Mouse (Mus musculus) CH12.LX (cell line): Measurements from ENCODE around the gene Asic2. TPM values are rescaled to one million over a fixed set of nuclear protein-coding genes. Genes with fewer than 3 reads are reported as not detected.

Experiments
- DNase-seq: peaks from one replicate; pipeline ENCODE4 v3.0.0-alpha.2; 2013; ENCODE audit errors: extremely low read depth
- H3K27ac ChIP-seq: 2 replicates; pipeline ENCODE4 v1.5.1; 2012; ENCODE audit warnings: low read depth, mild to moderate bottlenecking, control low read depth, moderate library complexity; ENCODE audit not compliant: insufficient read depth
- H3K27me3 ChIP-seq: replicated peaks from 2 replicates; pipeline ENCODE3; 2012; ENCODE audit warnings: inconsistent platforms
- H3K36me3 ChIP-seq, 2 experiments: replicated peaks in 1 of 2; 2 replicates each; pipeline versions ENCODE3 to v1.6.1; 2012; ENCODE audit warnings: inconsistent platforms in 1 of 2, low read length in 1 of 2, mild to moderate bottlenecking in 1 of 2, mixed read lengths in 1 of 2, moderate library complexity in 1 of 2; ENCODE audit not compliant: control insufficient read depth in 1 of 2, insufficient read depth in 1 of 2
- H3K4me1 ChIP-seq, 2 experiments: 2 replicates each; pipeline ENCODE4 v1.6.1; 2012; ENCODE audit warnings: inconsistent platforms in 1 of 2, moderate library complexity in 1 of 2; ENCODE audit not compliant: insufficient read depth in 2 of 2, control insufficient read depth in 1 of 2
- H3K4me2 ChIP-seq: 2 replicates; pipeline ENCODE4 v1.6.1; 2012; ENCODE audit warnings: low read depth, mild to moderate bottlenecking, control low read depth; ENCODE audit not compliant: poor library complexity, insufficient read depth, severe bottlenecking
- H3K4me3 ChIP-seq, 3 experiments: fragments of 150-350 bp in 1 of 3; sonication (generic) in 1 of 3; replicated peaks in 1 of 3; 2 replicates each; pipeline versions ENCODE3 to v1.5.1; 2011 to 2012; ENCODE audit warnings: low read depth in 2 of 3, low read length in 2 of 3, mild to moderate bottlenecking in 2 of 3, moderate library complexity in 2 of 3, control low read depth in 1 of 3, improper control_type of control experiment in 1 of 3, inconsistent platforms in 1 of 3, mixed read lengths in 1 of 3; ENCODE audit not compliant: poor library complexity in 1 of 3
- H3K79me2 ChIP-seq: replicated peaks from 2 replicates; pipeline ENCODE4 v1.6.1; 2012; ENCODE audit warnings: mild to moderate bottlenecking, moderate library complexity; ENCODE audit not compliant: control insufficient read depth, poor library complexity, insufficient read depth, severe bottlenecking; ENCODE audit errors: extremely low read depth
- H3K9ac ChIP-seq: 2 replicates; pipeline ENCODE4 v1.6.1; 2012; ENCODE audit warnings: low read depth, mild to moderate bottlenecking, control low read depth, moderate library complexity; ENCODE audit not compliant: insufficient read depth
- H3K9me3 ChIP-seq: replicated peaks from 2 replicates; pipeline ENCODE3; 2012; ENCODE audit warnings: low read length, inconsistent platforms, mixed read lengths
- BHLHE40 ChIP-seq: IDR thresholded peaks from 2 replicates; pipeline ENCODE4 v1.6.1; 2011; ENCODE audit warnings: mild to moderate bottlenecking, low read depth, low read length, improper control_type of control experiment
- CTCF ChIP-seq, 2 experiments: IDR thresholded peaks in 1 of 2; conservative IDR thresholded peaks in 1 of 2; 2 replicates each; pipeline ENCODE4 v1.5.1; 2011 to 2012; ENCODE audit warnings: low read depth in 2 of 2, low read length in 2 of 2, improper control_type of control experiment in 1 of 2, inconsistent platforms in 1 of 2, mild to moderate bottlenecking in 1 of 2, moderate library complexity in 1 of 2
- EP300 ChIP-seq: IDR thresholded peaks from 2 replicates; pipeline ENCODE4 v1.6.1; 2011; ENCODE audit warnings: low read length, improper control_type of control experiment
- ETS1 ChIP-seq: conservative IDR thresholded peaks from 2 replicates; pipeline ENCODE4 v1.6.1; 2012; ENCODE audit warnings: low read depth, mild to moderate bottlenecking, inconsistent platforms, low read length, improper control_type of control experiment, moderate library complexity
- GABPA ChIP-seq: IDR thresholded peaks from 2 replicates; pipeline ENCODE4 v1.6.1; 2012; ENCODE audit warnings: low read depth, low read length, improper control_type of control experiment, inconsistent platforms; ENCODE audit not compliant: insufficient replicate concordance
- IRF4 ChIP-seq: IDR thresholded peaks from 2 replicates; pipeline ENCODE4 v1.6.1; 2014; ENCODE audit warnings: low read depth, mild to moderate bottlenecking, inconsistent platforms, low read length, improper control_type of control experiment
- KAT2A ChIP-seq: IDR thresholded peaks from 2 replicates; pipeline ENCODE4 v1.6.1; 2012; ENCODE audit warnings: low read length, improper control_type of control experiment, inconsistent platforms; ENCODE audit not compliant: insufficient replicate concordance
- MAFK ChIP-seq: IDR thresholded peaks from 2 replicates; pipeline ENCODE4 v1.6.1; 2011; ENCODE audit warnings: low read length, improper control_type of control experiment; ENCODE audit not compliant: insufficient replicate concordance
- MAX ChIP-seq: IDR thresholded peaks from 2 replicates; pipeline ENCODE4 v1.6.1; 2011; ENCODE audit warnings: low read length, improper control_type of control experiment
- MAZ ChIP-seq: IDR thresholded peaks from 2 replicates; pipeline ENCODE4 v1.6.1; 2012; ENCODE audit warnings: low read depth, mild to moderate bottlenecking, inconsistent platforms, low read length, improper control_type of control experiment, moderate library complexity
- MXI1 ChIP-seq: IDR thresholded peaks from 2 replicates; pipeline ENCODE4 v1.6.1; 2011; ENCODE audit warnings: mild to moderate bottlenecking, low read depth, low read length, improper control_type of control experiment
- MYC ChIP-seq: IDR thresholded peaks from 2 replicates; pipeline ENCODE4 v1.6.1; 2011; ENCODE audit warnings: low read depth, mild to moderate bottlenecking, improper control_type of control experiment, low read length
- NRF1 ChIP-seq: IDR thresholded peaks from 2 replicates; pipeline ENCODE4 v1.6.1; 2014; ENCODE audit warnings: low read depth, mild to moderate bottlenecking, inconsistent platforms, low read length, improper control_type of control experiment, moderate library complexity
- POLR2AphosphoS2 ChIP-seq: IDR thresholded peaks from 2 replicates; pipeline ENCODE4 v1.6.1; 2011; ENCODE audit warnings: low read depth, low read length, improper control_type of control experiment
- RAD21 ChIP-seq: IDR thresholded peaks from 2 replicates; pipeline ENCODE4 v1.6.1; 2011; ENCODE audit warnings: low read depth, mild to moderate bottlenecking, low read length, improper control_type of control experiment, moderate library complexity
- RCOR1 ChIP-seq: conservative IDR thresholded peaks from 2 replicates; pipeline ENCODE4 v1.6.1; 2012; ENCODE audit warnings: low read depth, mild to moderate bottlenecking, inconsistent platforms, low read length, improper control_type of control experiment
- SMC3 ChIP-seq: IDR thresholded peaks from 2 replicates; pipeline ENCODE4 v1.6.1; 2011; ENCODE audit warnings: low read depth, low read length, improper control_type of control experiment
- ZKSCAN1 ChIP-seq: IDR thresholded peaks from 2 replicates; pipeline ENCODE4 v1.6.1; 2012; ENCODE audit warnings: low read depth, inconsistent platforms, low read length, improper control_type of control experiment, borderline replicate concordance
- dilution Hi-C: fragments of 300-500 bp; cut with MboI; formaldehyde crosslinking; loops from 2 replicates; pipeline ENCODE4 v1.14.3; 2020; ENCODE audit warnings: low sequenced_read_pairs; ENCODE audit not compliant: extremely low pct_unique_long_range_greater_than_20kb, extremely low pct_ligation_motif_present
- in situ Hi-C: fragments of 300-500 bp; cut with MboI; formaldehyde crosslinking; loops from 3 replicates; pipeline ENCODE4 v1.14.3; 2019; ENCODE audit warnings: low sequenced_read_pairs, low pct_ligation_motif_present, low pct_unique_long_range_greater_than_20kb, mixed read lengths
- polyA plus RNA-seq: library from polyadenylated mRNA; unstranded; fragments of >175 nt; gene quantifications from 2 replicates; pipeline ENCODE4 v1.2.1, GENCODE M21; 2012; ENCODE audit warnings: low read depth; ENCODE audit not compliant: insufficient read length
- total RNA-seq, 2 experiments: library from RNA; depleted of rRNA; stranded (reverse); fragments of 300-350 nt in 1 of 2; fragments of >200 nt in 1 of 2; gene quantifications; 2 replicates each; pipeline ENCODE4 v1.2.3; 2012 to 2014

Gene Asic2
- total and polyA plus RNA-seq, 3 experiments = not detected

DNA sequence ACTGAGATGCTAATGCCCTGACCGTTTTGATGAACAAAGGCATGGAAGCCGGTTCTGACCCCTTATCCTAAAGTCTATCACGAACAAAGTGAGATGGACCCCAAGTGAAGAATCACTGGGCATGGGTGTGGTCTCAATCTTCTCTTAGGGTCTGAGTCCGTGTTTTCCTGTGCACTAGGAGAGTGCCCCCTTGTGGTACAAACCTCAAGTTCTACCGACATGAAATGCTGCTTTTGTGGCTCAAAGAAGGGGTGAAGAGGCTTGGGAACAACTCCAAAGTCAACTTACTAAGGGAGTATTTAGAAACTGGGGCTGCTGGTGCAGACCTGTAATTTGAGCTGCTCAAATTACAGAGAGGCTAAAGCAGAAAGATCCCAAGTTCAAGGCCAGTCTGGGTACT, 1116.4 kb downstream of the Asic2 start:
- Histone ChIP-seq H3K4me1 (no peaks in the 10 kb centered on the region), H3K79me2 (no peaks in the 10 kb centered on the region), H3K4me2 (no peak overlapping the region)
- DNase-seq = peak; percentile 54
- in situ Hi-C loops = no loop called here
- TF ChIP-seq NRF1 = no peak
- TF ChIP-seq MAZ = no peak
- TF ChIP-seq SMC3 = peak; percentile 72
- TF ChIP-seq MXI1 = no peak
- no peak for TF ChIP-seq IRF4
- TF ChIP-seq CTCF (conservative IDR thresholded peaks at IDR 0.05 in 1 of 2, IDR thresholded peaks at IDR 0.05 in 1 of 2; ENCODE audit: low read depth in 2 of 2, low read length in 2 of 2) = peak; percentile 81 to 83
- no peak for TF ChIP-seq MYC
- TF ChIP-seq RAD21 = peak; percentile 53
- no peak for TF ChIP-seq POLR2AphosphoS2
- TF ChIP-seq, all 38 proteins: peak for 3
- H3K27ac ChIP-seq = no peak overlapping the region
- no peaks in the 10 kb centered on the region for H3K9me3 ChIP-seq
- H3K4me3 ChIP-seq = no peak overlapping the region
- H3K36me3 ChIP-seq = no peaks in the 10 kb centered on the region
- dilution Hi-C loops = no loop called here
- H3K27me3 ChIP-seq = peaks cover 85% of the 10 kb centered on the region
- no peak overlapping the region for H3K9ac ChIP-seq

DNA sequence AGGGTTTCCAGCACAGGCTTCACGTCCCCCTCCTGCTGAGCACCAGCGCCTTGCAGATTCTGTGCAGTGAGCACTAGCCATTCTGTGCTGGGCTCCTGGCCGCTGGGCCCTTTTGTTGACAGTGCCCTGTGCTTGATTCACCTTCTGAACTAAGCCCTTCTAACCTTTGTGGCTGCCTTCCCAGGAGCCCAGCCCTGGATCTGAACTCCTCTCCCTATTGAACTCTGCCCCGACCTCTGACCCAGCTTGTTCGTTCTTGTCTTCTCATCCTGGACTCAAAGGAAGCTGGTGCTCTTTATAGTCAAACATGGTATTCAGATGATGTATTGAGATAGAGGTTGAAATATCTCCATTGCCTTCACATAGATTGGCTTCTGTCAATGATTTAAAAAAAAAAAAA, 1120.1 kb downstream of the Asic2 start:
- Histone ChIP-seq H3K27ac (no peak overlapping the region), H3K79me2 (no peaks in the 10 kb centered on the region), H3K4me3 (no peak overlapping the region), H3K4me1 (no peaks in the 10 kb centered on the region), H3K9me3 (no peaks in the 10 kb centered on the region), H3K4me2 (no peak overlapping the region), H3K36me3 (no peaks in the 10 kb centered on the region), H3K27me3 (peaks cover 90% of the 10 kb centered on the region), H3K9ac (no peak overlapping the region)
- no peak for TF ChIP-seq BHLHE40
- TF ChIP-seq MAX = no peak
- TF ChIP-seq GABPA = no peak
- TF ChIP-seq ETS1 = no peak
- no peak for TF ChIP-seq MAFK
- TF ChIP-seq RCOR1 = no peak
- no peak for TF ChIP-seq POLR2AphosphoS2
- TF ChIP-seq EP300 = no peak
- TF ChIP-seq KAT2A = no peak
- TF ChIP-seq MYC = no peak
- TF ChIP-seq ZKSCAN1 = no peak
- DNase-seq = no peak
- dilution Hi-C loops = no loop called here
- in situ Hi-C loops = no loop called here
